Mouse (Mus musculus) forebrain, embryonic 11.5 days (tissue): Measurements from ENCODE around the gene Borcs5. TPM values are rescaled to one million over a fixed set of nuclear protein-coding genes. Genes with fewer than 3 reads are reported as not detected.

ENCODE experiments used
- ATAC-seq: fragments of 200-750 bp; cut with Nextera tagmentation; replicated peaks from 2 replicates; pipeline ENCODE4 v1.8.0; 2017; ENCODE audit warnings: moderate TSS enrichment; ENCODE audit not compliant: low FRiP score
- DNase-seq: peaks from one replicate; pipeline ENCODE4 v3.0.0-alpha.2; 2017; ENCODE audit warnings: low spot score
- H3K27ac ChIP-seq: fragments of 300-500 bp; sonication (generic); 2 replicates; pipeline ENCODE4 v1.5.1; 2014; ENCODE audit warnings: low read depth, low read length
- H3K27me3 ChIP-seq: fragments of 300-500 bp; sonication (generic); 2 replicates; pipeline ENCODE4 v1.6.1; 2014; ENCODE audit warnings: mild to moderate bottlenecking, low read length, mixed read lengths; ENCODE audit not compliant: control insufficient read depth, insufficient read depth
- H3K36me3 ChIP-seq: fragments of 300-500 bp; sonication (generic); 2 replicates; pipeline ENCODE4 v1.6.1; 2014; ENCODE audit warnings: mild to moderate bottlenecking, low read length, moderate library complexity, mixed read lengths; ENCODE audit not compliant: control insufficient read depth, insufficient read depth
- H3K4me1 ChIP-seq: fragments of 300-500 bp; sonication (generic); replicated peaks from 2 replicates; pipeline ENCODE4 v1.6.1; 2014; ENCODE audit warnings: low read length, mixed read lengths; ENCODE audit not compliant: control insufficient read depth, insufficient read depth
- H3K4me2 ChIP-seq: fragments of 300-500 bp; sonication (generic); 2 replicates; pipeline ENCODE4 v1.6.1; 2014; ENCODE audit warnings: low read depth, mild to moderate bottlenecking, low read length, moderate library complexity, mixed read lengths; ENCODE audit not compliant: severe bottlenecking
- H3K4me3 ChIP-seq: fragments of 300-500 bp; sonication (generic); 2 replicates; pipeline ENCODE4 v1.5.1; 2014; ENCODE audit warnings: low read depth, low read length
- H3K9ac ChIP-seq: fragments of 300-500 bp; sonication (generic); 2 replicates; pipeline ENCODE4 v1.6.1; 2014; ENCODE audit warnings: low read length
- H3K9me3 ChIP-seq: fragments of 300-500 bp; sonication (generic); 2 replicates; pipeline ENCODE4 v1.6.1; 2016; ENCODE audit warnings: low read length, mixed read lengths; ENCODE audit not compliant: control insufficient read depth
- WGBS: fragments of 180-500 bp; shearing (Covaris S2); extraction: QIAGEN DNeasy Blood & Tissue Kit; methylation state at CpG from one replicate; pipeline ENCODE4 v1.1.7; 2014; 5-methylcytosine and 5-hydroxymethylcytosine counted together
- polyA plus RNA-seq: library from polyadenylated mRNA; unstranded; fragments of >200 nt; fragmentation: Nextera tagmentation; extraction: Ambion mirVana; gene quantifications from 2 replicates; pipeline ENCODE4 v1.2.1, GENCODE M21; 2014

Gene Borcs5
- polyA plus RNA-seq, 1 experiment from 2014 or later = 27.0 TPM

DNA sequence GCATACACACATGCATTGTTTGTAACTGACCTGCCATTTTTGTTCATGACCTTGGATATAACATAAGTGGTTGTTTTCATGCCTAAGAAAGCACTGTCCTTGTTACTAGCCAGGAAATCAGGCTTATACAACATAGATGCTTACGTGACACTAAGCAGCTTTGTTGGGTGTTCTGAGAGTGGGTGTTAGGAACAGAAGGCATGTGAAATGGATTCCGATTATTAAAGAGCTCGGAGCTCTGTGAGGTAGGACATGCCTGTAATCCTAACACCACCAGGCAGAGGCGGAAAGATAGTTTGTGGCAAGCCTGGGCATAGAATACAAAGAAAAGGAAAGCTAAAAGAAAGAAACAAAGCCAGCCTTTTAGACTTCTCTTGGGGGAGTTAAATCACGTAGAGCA lies 9.0 kb downstream of the Borcs5 start:
- ATAC-seq (no peak), DNase-seq (no peak)
- Histone ChIP-seq H3K9me3 (no peaks in the 10 kb centered on the region), H3K27ac (no peak overlapping the region), H3K27me3 (no peaks in the 10 kb centered on the region), H3K4me2 (no peak overlapping the region), H3K4me3 (no peak overlapping the region), H3K9ac (no peak overlapping the region), H3K36me3 (no peaks in the 10 kb centered on the region), H3K4me1 (peaks cover 10% of the 10 kb centered on the region)
- 43% methylated on average over 5 of the region's 5 CpGs for WGBS

GRCm38 (mm10) chr6:134656527-134656926 lies 17.2 kb downstream of the Borcs5 start:
- H3K4me2 ChIP-seq = no peak overlapping the region
- no peaks in the 10 kb centered on the region for H3K27me3 ChIP-seq
- no peaks in the 10 kb centered on the region for H3K4me1 ChIP-seq
- H3K36me3 ChIP-seq = no peaks in the 10 kb centered on the region
- no peak for ATAC-seq
- H3K9me3 ChIP-seq = no peaks in the 10 kb centered on the region
- no peak for DNase-seq
- H3K4me3 ChIP-seq = no peak overlapping the region
- WGBS = 75% methylated on average over 4 of the region's 4 CpGs
- H3K27ac ChIP-seq = no peak overlapping the region
- H3K9ac ChIP-seq = no peak overlapping the region

DNA sequence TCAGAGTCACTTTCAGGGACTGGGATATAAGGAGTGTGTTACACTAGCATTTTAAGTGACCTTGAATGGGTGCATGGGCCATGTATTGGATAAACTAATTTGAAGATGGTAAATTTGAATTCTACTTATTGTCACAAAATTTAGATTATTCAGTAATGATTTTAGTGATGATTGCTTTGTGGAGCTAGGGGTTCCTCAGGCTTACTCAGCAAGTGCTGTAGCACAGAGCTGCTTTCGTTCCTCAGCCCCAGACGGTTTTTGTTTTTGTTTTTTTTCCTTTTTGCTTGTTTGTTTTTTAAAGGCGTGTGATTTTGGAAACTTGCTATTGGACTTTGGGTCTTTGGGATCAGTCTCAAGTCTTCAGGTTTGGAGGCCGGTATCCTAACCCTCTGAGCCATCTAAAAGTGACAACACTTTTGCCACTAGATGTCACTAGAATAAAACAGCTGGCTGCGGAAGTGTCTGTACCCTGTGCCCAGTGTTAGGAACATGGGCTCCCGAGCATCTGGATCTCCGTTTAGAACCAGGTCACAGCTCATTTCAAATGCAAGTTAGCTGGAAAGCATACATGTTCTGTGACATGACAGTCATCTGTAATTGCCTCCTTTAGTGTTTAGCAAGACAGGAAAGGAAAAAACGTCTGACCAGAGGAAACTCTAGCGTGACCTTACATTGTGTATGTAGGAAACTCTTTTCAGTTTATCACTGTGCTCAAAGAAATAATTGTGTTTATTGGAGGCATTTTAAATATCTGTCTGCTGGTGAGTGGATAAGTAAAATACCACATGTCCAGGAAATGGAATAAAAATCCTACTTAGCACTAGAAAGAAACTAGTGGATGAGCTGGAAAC lies 20.0 kb downstream of the Borcs5 start:
- Histone ChIP-seq H3K9me3 (no peaks in the 10 kb centered on the region), H3K27ac (no peak overlapping the region), H3K4me1 (no peaks in the 10 kb centered on the region), H3K4me2 (no peak overlapping the region), H3K4me3 (no peak overlapping the region), H3K27me3 (no peaks in the 10 kb centered on the region), H3K36me3 (no peaks in the 10 kb centered on the region), H3K9ac (no peak overlapping the region)
- ATAC-seq (peak; percentile 87), DNase-seq (peak; percentile 57)
- WGBS = 22% methylated on average over 9 of the region's 9 CpGs

GRCm38 (mm10) chr6:134660714-134661406 lies 21.6 kb downstream of the Borcs5 start:
- Histone ChIP-seq H3K27me3 (no peaks in the 10 kb centered on the region), H3K9me3 (no peaks in the 10 kb centered on the region), H3K9ac (no peak overlapping the region), H3K4me3 (no peak overlapping the region), H3K27ac (no peak overlapping the region), H3K36me3 (no peaks in the 10 kb centered on the region), H3K4me2 (no peak overlapping the region), H3K4me1 (no peaks in the 10 kb centered on the region)
- DNase-seq = no peak
- no peak for ATAC-seq
- WGBS = 79% methylated on average over 8 of the region's 8 CpGs

DNA sequence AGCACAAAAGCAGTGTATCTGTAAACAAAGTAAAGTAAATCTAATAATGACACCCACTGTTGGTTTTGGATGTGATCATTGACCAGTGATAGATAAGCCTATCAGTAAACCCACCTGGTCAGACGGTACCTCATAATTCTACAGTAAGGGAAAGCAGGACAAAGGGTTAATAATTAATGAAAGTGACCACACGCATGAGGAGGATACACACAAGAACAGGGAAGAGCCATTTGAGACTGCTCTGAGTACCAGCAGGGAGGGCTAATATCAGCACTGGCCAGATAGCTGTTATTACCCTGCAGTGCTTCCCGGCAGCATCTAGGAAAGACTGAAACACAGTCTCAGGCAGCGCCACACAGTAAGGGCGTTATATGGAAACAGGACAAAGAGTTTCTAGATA lies 25.3 kb downstream of the Borcs5 start:
- Histone ChIP-seq H3K36me3 (no peaks in the 10 kb centered on the region), H3K4me1 (no peaks in the 10 kb centered on the region), H3K4me2 (no peak overlapping the region), H3K27ac (no peak overlapping the region), H3K9me3 (no peaks in the 10 kb centered on the region), H3K4me3 (no peak overlapping the region), H3K27me3 (no peaks in the 10 kb centered on the region), H3K9ac (no peak overlapping the region)
- no peak for DNase-seq
- 86% methylated on average over 5 of the region's 5 CpGs for WGBS
- ATAC-seq = no peak

GRCm38 (mm10) chr6:134665817-134666216 lies 26.5 kb downstream of the Borcs5 start:
- Histone ChIP-seq H3K27me3 (no peaks in the 10 kb centered on the region), H3K36me3 (no peaks in the 10 kb centered on the region), H3K9ac (no peak overlapping the region), H3K9me3 (no peaks in the 10 kb centered on the region), H3K4me2 (no peak overlapping the region), H3K4me1 (no peaks in the 10 kb centered on the region), H3K4me3 (no peak overlapping the region), H3K27ac (no peak overlapping the region)
- 92% methylated on average over 9 of the region's 9 CpGs for whole genome bisulfite sequencing
- no peak for DNase-seq
- ATAC-seq = no peak

DNA sequence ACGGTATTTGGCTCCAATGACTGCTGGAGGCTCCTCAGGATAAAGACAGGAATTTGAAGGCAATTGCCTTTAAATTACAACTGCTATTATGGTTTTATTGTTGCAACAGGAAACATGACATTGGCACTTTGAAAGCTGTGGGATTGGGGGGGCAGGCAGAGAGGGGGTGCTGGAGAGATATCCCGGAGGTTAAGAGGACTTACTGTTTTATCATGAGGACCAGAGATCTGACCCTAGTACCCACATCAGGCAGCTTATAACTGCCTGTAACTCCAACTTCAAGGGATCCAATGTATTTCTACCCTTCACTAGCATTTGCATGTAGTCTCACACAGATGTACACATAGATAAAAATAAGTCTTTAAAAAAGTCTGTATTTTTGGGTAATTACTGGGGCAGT lies 29.2 kb downstream of the Borcs5 start:
- Histone ChIP-seq H3K27ac (no peak overlapping the region), H3K27me3 (no peaks in the 10 kb centered on the region), H3K4me3 (no peak overlapping the region), H3K36me3 (no peaks in the 10 kb centered on the region), H3K9ac (no peak overlapping the region), H3K4me2 (no peak overlapping the region), H3K9me3 (no peaks in the 10 kb centered on the region), H3K4me1 (no peaks in the 10 kb centered on the region)
- ATAC-seq (no peak), DNase-seq (no peak)
- 82% methylated on average over 2 of the region's 2 CpGs for WGBS

DNA sequence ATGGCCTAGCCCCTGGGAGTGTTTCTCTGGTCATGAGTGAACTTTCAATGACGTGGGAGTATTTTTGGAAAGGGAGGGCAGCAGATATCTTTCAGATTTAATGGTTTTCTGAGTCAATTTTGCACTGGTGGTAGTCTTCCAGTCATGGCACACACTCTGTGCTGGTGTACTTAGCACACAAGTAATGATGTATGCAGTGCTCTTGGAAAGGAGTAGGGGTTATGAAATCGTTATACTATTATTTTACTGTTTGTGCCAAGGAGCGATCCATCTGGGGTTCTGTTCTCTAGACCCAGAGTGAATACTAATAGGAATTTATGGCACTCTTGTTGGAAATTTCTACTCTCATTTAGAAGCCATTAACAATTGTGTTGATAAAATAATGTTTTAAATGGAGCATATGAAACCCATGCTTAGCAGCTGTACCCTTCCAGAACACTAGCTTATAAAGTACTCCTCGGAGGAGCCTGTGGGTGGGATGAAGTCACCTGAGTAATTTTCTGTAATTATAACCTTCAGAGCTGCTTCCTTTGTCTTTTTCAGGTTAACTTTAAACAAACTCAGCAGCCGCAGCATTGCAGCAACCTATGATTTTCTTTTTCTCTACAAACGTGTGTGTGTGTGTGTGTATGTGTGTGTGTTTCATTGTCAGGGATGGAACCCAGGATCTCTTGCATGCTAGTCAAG lies 30.0 kb downstream of the Borcs5 start:
- H3K9ac ChIP-seq = no peak overlapping the region
- no peak overlapping the region for H3K27ac ChIP-seq
- 86% methylated on average over 6 of the region's 6 CpGs for WGBS
- ATAC-seq (no peak), DNase-seq (no peak)
- H3K9me3 ChIP-seq = no peaks in the 10 kb centered on the region
- no peak overlapping the region for H3K4me3 ChIP-seq
- H3K4me1 ChIP-seq = no peaks in the 10 kb centered on the region
- H3K4me2 ChIP-seq = no peak overlapping the region
- H3K36me3 ChIP-seq = no peaks in the 10 kb centered on the region
- no peaks in the 10 kb centered on the region for H3K27me3 ChIP-seq
